Mouse (Mus musculus): Measurements from ENCODE around the gene Ndufaf8.

The Ndufaf8 gene

GRCm38 (mm10) chr11:120098588-120099511, at the start of gene Ndufaf8, which contains the start of gene Tepsin:
Gene Ndufaf8 (plus strand): TSS chr11:120098928.
Gene Tepsin (minus strand): TSS chr11:120098731.
- peak; percentile 94 to 99 for DNase-seq

- DNase-seq, result no peak
Measured at GRCm38 (mm10) chr11:120049067-120049466, 49.7 kb upstream of the Ndufaf8 start.

GRCm38 (mm10) chr11:120051124-120051811, 47.5 kb upstream of the Ndufaf8 start:
- DNase-seq, result peak; percentile 52 to 65

GRCm38 (mm10) chr11:120052274-120052673, 46.5 kb upstream of the Ndufaf8 start:
- no peak for DNase-seq

GRCm38 (mm10) chr11:120053846-120054245, 44.9 kb upstream of the Ndufaf8 start:
- DNase-seq, result no peak

GRCm38 (mm10) chr11:120055953-120056732, 42.6 kb upstream of the Ndufaf8 start:
- peak; percentile 62 to 71 for DNase-seq

GRCm38 (mm10) chr11:120060634-120061033, 38.1 kb upstream of the Ndufaf8 start:
- DNase-seq, result no peak

- no peak for DNase-seq
Measured at GRCm38 (mm10) chr11:120063326-120063725, 35.4 kb upstream of the Ndufaf8 start.

GRCm38 (mm10) chr11:120064006-120064667, 34.6 kb upstream of the Ndufaf8 start:
- DNase-seq, result no peak

GRCm38 (mm10) chr11:120064668-120065040, 34.1 kb upstream of the Ndufaf8 start:
- no peak for DNase-seq

GRCm38 (mm10) chr11:120065291-120065690, 33.4 kb upstream of the Ndufaf8 start:
- peak; percentile 74 to 76 for DNase-seq

GRCm38 (mm10) chr11:120067834-120068233, 30.9 kb upstream of the Ndufaf8 start:
- DNase-seq, result no peak

GRCm38 (mm10) chr11:120069261-120069660, 29.5 kb upstream of the Ndufaf8 start:
- DNase-seq, result no peak

- DNase-seq, result no peak
Measured at GRCm38 (mm10) chr11:120070286-120070930, 28.3 kb upstream of the Ndufaf8 start.

- DNase-seq, result no peak
Measured at GRCm38 (mm10) chr11:120071065-120071464, 27.7 kb upstream of the Ndufaf8 start.

GRCm38 (mm10) chr11:120071731-120072320, 26.9 kb upstream of the Ndufaf8 start:
- no peak for DNase-seq

GRCm38 (mm10) chr11:120072986-120073647, 25.6 kb upstream of the Ndufaf8 start:
- no peak for DNase-seq

- no peak for DNase-seq
Measured at GRCm38 (mm10) chr11:120076191-120076590, 22.5 kb upstream of the Ndufaf8 start.

- no peak for DNase-seq
Measured at GRCm38 (mm10) chr11:120080282-120080681, 18.4 kb upstream of the Ndufaf8 start.

GRCm38 (mm10) chr11:120085891-120086627, 12.7 kb upstream of the Ndufaf8 start:
- peak; percentile 68 to 73 for DNase-seq

Data from cerebellum, adult 18-20 months (tissue).